24 mouse cellular contexts compared by ENCODE assay signal in genomic region chr15:82058719-82059201, GRCm38 (mm10). TPM values are rescaled to one million over a fixed set of nuclear protein-coding genes. Genes with fewer than 3 reads are reported as not detected.
"Had no signal": no experiment of that assay in that cellular context is flagged by ENCODE, and none has a peak within 500 bp of the region (broad histone marks: within the 10 kb centered on the region; RNA-seq: fewer than 3 reads in every experiment).

Gene 4930407I10Rik (plus strand): TSS chr15:82059151.

- DNase-seq: retina, postnatal 1 day; right cerebral cortex, adult 18-20 months; right cerebral cortex, postnatal 14 days; right cerebral cortex, postnatal 25 days; right cerebral cortex, postnatal 4 days; spleen, adult 18-20 months; thymus, adult 18-20 months; thymus, adult 2 months; thymus, postnatal 14 days; thymus, postnatal 25 days; thymus, postnatal 36 days; thymus, postnatal 4 days had no signal

- H3K4me1 ChIP-seq: neural tube, embryonic 12.5 days; neural tube, embryonic 13.5 days; neural tube, embryonic 15.5 days; stomach, embryonic 15.5 days had no signal

- H3K36me3 ChIP-seq: neural tube, embryonic 12.5 days; neural tube, embryonic 13.5 days; neural tube, embryonic 15.5 days; stomach, embryonic 15.5 days had no signal

- H3K4me3 ChIP-seq: neural tube, embryonic 12.5 days; neural tube, embryonic 13.5 days; neural tube, embryonic 15.5 days; stomach, embryonic 15.5 days had no signal

- H3K27ac ChIP-seq: neural tube, embryonic 12.5 days; neural tube, embryonic 13.5 days; neural tube, embryonic 15.5 days; stomach, embryonic 15.5 days; stomach, postnatal 0 days had no signal

RNA-seq across cellular contexts. Expression of gene 4930407I10Rik, which starts in this region (rescaled TPM):
- total RNA-seq: neutrophil, adult 5-6 weeks had no signal
- polyA plus RNA-seq: neural tube, embryonic 13.5 days; neural tube, embryonic 14.5 days; neural tube, embryonic 15.5 days; small intestine, adult 2 months; spleen, adult 2 months; stomach, embryonic 14.5 days; stomach, embryonic 15.5 days; stomach, embryonic 16.5 days; stomach, postnatal 0 days; urinary bladder, adult 2 months had no signal
